Mouse (Mus musculus) hindbrain, embryonic 13.5 days (tissue): Measurements from ENCODE around the gene Gas7. TPM values are rescaled to one million over a fixed set of nuclear protein-coding genes. Genes with fewer than 3 reads are reported as not detected.

ENCODE experiments used
- ATAC-seq: fragments of 200-750 bp; cut with Nextera tagmentation; 2 replicates; pipeline ENCODE4 v1.8.0; 2017; ENCODE audit warnings: moderate TSS enrichment; ENCODE audit not compliant: low FRiP score
- H3K27ac ChIP-seq: fragments of 300-500 bp; sonication (generic); 2 replicates; pipeline ENCODE4 v1.5.1; 2015; ENCODE audit warnings: inconsistent platforms, mild to moderate bottlenecking, moderate library complexity
- H3K27me3 ChIP-seq: fragments of 300-500 bp; sonication (generic); 2 replicates; pipeline ENCODE4 v1.6.1; 2015; ENCODE audit warnings: mild to moderate bottlenecking, inconsistent platforms
- H3K36me3 ChIP-seq: fragments of 300-500 bp; sonication (generic); 2 replicates; pipeline ENCODE4 v1.6.1; 2015; ENCODE audit warnings: mild to moderate bottlenecking, inconsistent platforms
- H3K4me1 ChIP-seq: fragments of 300-500 bp; sonication (generic); replicated peaks from 2 replicates; pipeline ENCODE4 v1.6.1; 2015; ENCODE audit warnings: inconsistent platforms
- H3K4me2 ChIP-seq: fragments of 300-500 bp; sonication (generic); 2 replicates; pipeline ENCODE4 v1.6.1; 2015; ENCODE audit warnings: inconsistent platforms, mild to moderate bottlenecking, moderate library complexity
- H3K4me3 ChIP-seq: fragments of 300-500 bp; sonication (generic); 2 replicates; pipeline ENCODE4 v1.5.1; 2015; ENCODE audit warnings: mild to moderate bottlenecking, inconsistent platforms
- H3K9ac ChIP-seq: fragments of 300-500 bp; sonication (generic); 2 replicates; pipeline ENCODE4 v1.6.1; 2015; ENCODE audit warnings: mild to moderate bottlenecking, inconsistent platforms
- H3K9me3 ChIP-seq: fragments of 300-500 bp; sonication (generic); 2 replicates; pipeline ENCODE4 v1.6.1; 2016; ENCODE audit warnings: inconsistent platforms
- WGBS: fragments of 180-500 bp; shearing (Covaris S2); methylation state at CpG from one replicate; pipeline ENCODE4 v1.1.7; 2015; 5-methylcytosine and 5-hydroxymethylcytosine counted together
- polyA plus RNA-seq: library from polyadenylated mRNA; unstranded; fragments of >200 nt; fragmentation: Nextera tagmentation; extraction: Ambion mirVana; gene quantifications from 2 replicates; pipeline ENCODE4 v1.2.1, GENCODE M21; 2015

Gene Gas7
- polyA plus RNA-seq, 1 experiment from 2014 or later, result 11.3 TPM

- no peaks in the 10 kb centered on the region for H3K4me1 ChIP-seq
- no peaks in the 10 kb centered on the region for H3K27me3 ChIP-seq
- H3K9me3 ChIP-seq, result no peaks in the 10 kb centered on the region
- H3K36me3 ChIP-seq, result no peaks in the 10 kb centered on the region
- H3K9ac ChIP-seq, result no peak overlapping the region
- H3K4me2 ChIP-seq, result no peak overlapping the region
- ATAC-seq, result no peak
- 89% methylated on average over 13 of the region's 13 CpGs for WGBS
- no peak overlapping the region for H3K27ac ChIP-seq
- no peak overlapping the region for H3K4me3 ChIP-seq
These were observed 161.5 kb downstream of the Gas7 start for GRCm38 (mm10) chr11:67616557-67617239.

DNA sequence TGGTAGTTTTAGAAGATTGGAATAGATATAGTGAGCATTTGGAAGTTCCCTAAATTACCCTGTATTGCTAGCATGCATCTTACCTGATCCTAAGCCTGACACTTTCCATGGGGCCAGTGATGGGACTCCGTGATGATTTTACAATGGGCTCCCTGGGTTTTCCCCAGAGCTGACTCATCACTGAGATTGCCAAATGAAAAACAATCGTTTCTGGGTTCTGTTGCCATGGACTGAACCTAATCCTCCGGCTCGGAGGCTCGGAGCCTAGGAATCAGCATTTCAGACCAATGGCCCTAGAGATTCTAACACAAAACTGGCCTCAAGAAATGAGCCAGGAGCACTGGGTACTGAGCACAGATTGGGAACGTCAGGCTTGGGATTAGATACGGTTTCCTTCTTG, 167.1 kb downstream of the Gas7 start:
- Histone ChIP-seq H3K4me3 (no peak overlapping the region), H3K27me3 (no peaks in the 10 kb centered on the region), H3K27ac (no peak overlapping the region), H3K4me1 (no peaks in the 10 kb centered on the region), H3K9ac (no peak overlapping the region), H3K4me2 (no peak overlapping the region), H3K9me3 (no peaks in the 10 kb centered on the region), H3K36me3 (no peaks in the 10 kb centered on the region)
- ATAC-seq, result no peak
- 92% methylated on average over 7 of the region's 7 CpGs for WGBS

- H3K36me3 ChIP-seq, result no peaks in the 10 kb centered on the region
- no peaks in the 10 kb centered on the region for H3K4me1 ChIP-seq
- no peaks in the 10 kb centered on the region for H3K27me3 ChIP-seq
- H3K9ac ChIP-seq, result no peak overlapping the region
- WGBS, result 89% methylated on average over 7 of the region's 7 CpGs
- no peaks in the 10 kb centered on the region for H3K9me3 ChIP-seq
- no peak overlapping the region for H3K4me3 ChIP-seq
- H3K27ac ChIP-seq, result no peak overlapping the region
- ATAC-seq, result no peak
- no peak overlapping the region for H3K4me2 ChIP-seq
These were observed 171.9 kb downstream of the Gas7 start for GRCm38 (mm10) chr11:67627179-67627578.

DNA sequence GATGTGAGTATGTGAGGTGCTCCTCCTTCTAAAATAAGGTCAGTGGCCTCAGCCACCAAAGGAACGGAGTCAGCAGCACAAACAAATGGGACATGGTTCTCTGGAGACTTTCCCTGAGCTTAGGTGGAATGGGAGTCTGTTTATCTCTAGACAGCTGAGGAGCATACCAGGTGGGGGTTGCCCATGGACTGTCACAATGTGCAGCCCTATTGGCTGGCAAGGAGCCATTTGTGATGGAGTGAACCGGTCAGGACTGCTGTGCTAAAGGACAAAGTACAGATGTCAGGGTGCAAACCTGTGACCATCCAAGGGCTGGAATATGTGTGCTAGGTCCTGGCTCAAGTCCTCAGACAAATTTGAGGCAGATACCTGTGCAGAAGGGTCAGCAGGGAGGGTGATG, 173.3 kb downstream of the Gas7 start:
- no peaks in the 10 kb centered on the region for H3K4me1 ChIP-seq
- no peaks in the 10 kb centered on the region for H3K27me3 ChIP-seq
- H3K36me3 ChIP-seq, result no peaks in the 10 kb centered on the region
- no peak for ATAC-seq
- no peak overlapping the region for H3K4me3 ChIP-seq
- H3K9me3 ChIP-seq, result no peaks in the 10 kb centered on the region
- no peak overlapping the region for H3K9ac ChIP-seq
- no peak overlapping the region for H3K27ac ChIP-seq
- H3K4me2 ChIP-seq, result no peak overlapping the region
- WGBS, result 82% methylated on average over 2 of the region's 2 CpGs

DNA sequence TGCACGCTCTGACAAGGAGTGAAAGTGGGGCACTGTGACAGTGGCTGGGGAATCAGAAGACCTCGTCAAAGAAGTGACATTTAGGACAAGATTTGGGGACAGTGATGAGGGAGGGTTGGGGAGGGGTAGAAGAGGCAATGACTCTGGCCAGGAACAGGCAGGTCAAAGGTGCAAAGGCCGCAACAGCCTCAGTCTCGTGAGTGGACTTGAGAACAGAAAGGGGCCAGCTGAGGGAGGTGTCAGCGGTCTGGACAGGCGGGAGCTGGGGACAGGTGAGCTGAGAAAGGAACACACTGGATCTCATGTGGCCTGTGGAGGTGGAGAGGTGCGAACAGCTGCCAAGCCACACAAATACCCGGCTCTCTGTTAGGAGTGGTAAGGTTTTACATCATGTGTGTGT, 177.7 kb downstream of the Gas7 start:
- 80% methylated on average over 8 of the region's 8 CpGs for WGBS
- Histone ChIP-seq H3K4me2 (no peak overlapping the region), H3K9ac (no peak overlapping the region), H3K4me1 (peaks cover 3% of the 10 kb centered on the region; the same call in 1 of the 2 replicates), H3K27me3 (no peaks in the 10 kb centered on the region), H3K36me3 (no peaks in the 10 kb centered on the region), H3K9me3 (no peaks in the 10 kb centered on the region), H3K27ac (no peak overlapping the region), H3K4me3 (no peak overlapping the region)
- no peak for ATAC-seq

DNA sequence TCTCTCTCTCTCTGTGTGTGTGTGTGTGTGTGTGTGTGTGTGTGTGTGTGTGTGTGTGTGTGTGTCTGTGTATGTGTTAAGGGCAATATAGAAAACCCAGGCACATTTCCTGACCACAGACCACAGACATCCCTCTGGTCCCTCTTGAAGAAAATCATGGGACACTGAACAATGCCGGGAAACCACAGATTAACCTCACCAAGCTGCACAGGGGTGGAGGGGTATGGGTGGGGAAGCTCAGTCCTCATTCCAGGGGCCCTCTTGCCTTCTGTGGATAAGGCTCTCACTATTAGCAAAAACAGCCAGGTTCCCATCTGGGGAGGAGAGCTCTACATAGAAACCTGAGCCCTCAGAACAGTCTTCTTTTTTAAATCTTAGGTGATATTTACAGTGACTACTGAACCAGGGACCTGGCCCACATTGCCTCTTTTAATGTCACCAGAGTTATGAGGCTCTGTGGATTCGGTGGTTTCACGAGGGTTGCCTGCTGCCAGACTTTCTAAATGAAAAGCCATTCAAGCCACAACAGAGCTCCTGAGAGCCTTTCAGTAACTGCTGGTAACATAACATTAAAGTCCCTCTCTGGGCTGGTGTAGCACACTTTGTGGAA, 178.5 kb downstream of the Gas7 start:
- 78% methylated on average over 3 of the region's 3 CpGs for WGBS
- ATAC-seq, result no peak

DNA sequence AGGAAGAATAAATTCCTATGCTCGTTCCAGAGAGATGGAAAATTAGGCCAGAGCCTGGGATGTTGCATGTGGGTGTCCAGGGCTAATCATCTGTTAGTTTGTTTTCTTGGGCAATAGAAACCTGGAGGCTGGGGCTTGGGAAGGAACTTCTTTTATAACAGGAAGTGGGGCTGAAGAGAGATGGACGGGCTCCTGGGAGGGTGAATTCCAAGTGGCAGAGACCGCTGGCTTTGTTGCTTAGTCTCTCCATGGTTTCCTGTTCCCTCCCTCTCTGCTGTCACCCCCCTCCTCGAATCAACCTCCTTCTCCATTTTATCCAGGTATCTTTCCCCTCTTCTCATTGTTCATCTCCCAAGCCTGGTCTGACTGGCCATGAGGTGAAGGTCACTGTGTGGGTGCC, 181.0 kb downstream of the Gas7 start:
- ATAC-seq, result no peak
- H3K36me3 ChIP-seq, result no peaks in the 10 kb centered on the region
- no peaks in the 10 kb centered on the region for H3K9me3 ChIP-seq
- H3K27me3 ChIP-seq, result no peaks in the 10 kb centered on the region
- no peak overlapping the region for H3K4me2 ChIP-seq
- no peak overlapping the region for H3K27ac ChIP-seq
- WGBS, result 72% methylated on average over 4 of the region's 4 CpGs
- no peak overlapping the region for H3K9ac ChIP-seq
- no peak overlapping the region for H3K4me3 ChIP-seq
- peaks cover 10% of the 10 kb centered on the region for H3K4me1 ChIP-seq

More for the DNA sequence above, 178.5 kb downstream of the Gas7 start:
- H3K36me3 ChIP-seq, result no peaks in the 10 kb centered on the region
- no peak overlapping the region for H3K4me2 ChIP-seq
- H3K4me3 ChIP-seq, result no peak overlapping the region
- H3K4me1 ChIP-seq, result peaks cover 8% of the 10 kb centered on the region
- H3K9me3 ChIP-seq, result no peaks in the 10 kb centered on the region
- no peaks in the 10 kb centered on the region for H3K27me3 ChIP-seq
- H3K9ac ChIP-seq, result no peak overlapping the region
- H3K27ac ChIP-seq, result no peak overlapping the region

- Histone ChIP-seq H3K27ac (no peak overlapping the region), H3K36me3 (no peaks in the 10 kb centered on the region), H3K4me2 (no peak overlapping the region), H3K27me3 (no peaks in the 10 kb centered on the region), H3K9ac (no peak overlapping the region), H3K4me1 (peaks cover 10% of the 10 kb centered on the region), H3K9me3 (no peaks in the 10 kb centered on the region), H3K4me3 (no peak overlapping the region)
- no peak for ATAC-seq
- whole genome bisulfite sequencing, result 61% methylated on average over 6 of the region's 6 CpGs
These were observed 181.8 kb downstream of the Gas7 start for GRCm38 (mm10) chr11:67636905-67637586.

- 62% methylated on average over 3 of the region's 3 CpGs for WGBS
- Histone ChIP-seq H3K9me3 (no peaks in the 10 kb centered on the region), H3K4me1 (peaks cover 14% of the 10 kb centered on the region), H3K27ac (no peak overlapping the region), H3K9ac (no peak overlapping the region), H3K36me3 (no peaks in the 10 kb centered on the region), H3K4me2 (no peak overlapping the region), H3K4me3 (no peak overlapping the region), H3K27me3 (no peaks in the 10 kb centered on the region)
- ATAC-seq, result no peak
These were observed 183.2 kb downstream of the Gas7 start for GRCm38 (mm10) chr11:67638401-67638800.

DNA sequence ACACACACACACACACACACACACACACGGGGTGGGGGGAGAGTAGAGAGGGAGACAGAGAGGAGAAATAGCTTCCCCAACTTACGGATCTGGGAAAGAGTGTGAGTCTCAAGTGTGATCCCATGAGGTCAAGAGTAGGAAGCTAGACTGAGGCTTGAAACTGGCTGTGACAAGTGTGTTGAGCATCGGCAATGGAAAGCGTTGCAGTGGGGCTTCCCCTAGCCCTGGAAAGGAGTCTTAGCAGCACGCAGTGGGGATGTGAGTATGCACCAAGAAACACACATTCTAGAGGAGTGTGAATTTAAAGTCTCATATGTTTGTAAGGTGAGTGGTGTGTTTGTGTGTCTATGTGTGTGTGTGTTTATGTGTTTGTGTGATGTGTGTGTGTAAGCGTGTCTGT, 185.1 kb downstream of the Gas7 start:
- H3K9ac ChIP-seq, result no peak overlapping the region
- H3K4me2 ChIP-seq, result no peak overlapping the region
- no peaks in the 10 kb centered on the region for H3K36me3 ChIP-seq
- no peak overlapping the region for H3K4me3 ChIP-seq
- no peaks in the 10 kb centered on the region for H3K9me3 ChIP-seq
- no peaks in the 10 kb centered on the region for H3K27me3 ChIP-seq
- H3K27ac ChIP-seq, result no peak overlapping the region
- ATAC-seq, result no peak
- H3K4me1 ChIP-seq, result peaks cover 14% of the 10 kb centered on the region
- WGBS, result 87% methylated on average over 6 of the region's 6 CpGs

- WGBS, result 93% methylated on average over 8 of the region's 8 CpGs
These were observed 187.2 kb downstream of the Gas7 start for GRCm38 (mm10) chr11:67642421-67642820.

GRCm38 (mm10) chr11:67642835-67643234, 187.6 kb downstream of the Gas7 start:
- ATAC-seq, result no peak
- 76% methylated on average over 5 of the region's 5 CpGs for WGBS
- no peaks in the 10 kb centered on the region for H3K36me3 ChIP-seq
- no peaks in the 10 kb centered on the region for H3K27me3 ChIP-seq
- H3K4me1 ChIP-seq, result peaks cover 12% of the 10 kb centered on the region; the same call in 1 of the 2 replicates
- H3K27ac ChIP-seq, result no peak overlapping the region
- H3K9me3 ChIP-seq, result no peaks in the 10 kb centered on the region
- H3K4me2 ChIP-seq, result no peak overlapping the region
- H3K4me3 ChIP-seq, result no peak overlapping the region
- H3K9ac ChIP-seq, result no peak overlapping the region

More at GRCm38 (mm10) chr11:67642421-67642820, 187.2 kb downstream of the Gas7 start:
- no peak overlapping the region for H3K4me2 ChIP-seq
- ATAC-seq, result no peak
- H3K4me3 ChIP-seq, result no peak overlapping the region
- no peaks in the 10 kb centered on the region for H3K36me3 ChIP-seq
- peaks cover 12% of the 10 kb centered on the region; the same call in 1 of the 2 replicates for H3K4me1 ChIP-seq
- H3K27me3 ChIP-seq, result no peaks in the 10 kb centered on the region
- H3K9me3 ChIP-seq, result no peaks in the 10 kb centered on the region
- H3K27ac ChIP-seq, result no peak overlapping the region
- H3K9ac ChIP-seq, result no peak overlapping the region
